Mouse (Mus musculus) bone marrow, adult 2 months (tissue): ENCODE data around the gene Acad10.

Experiments used
- CTCF ChIP-seq: fragments of 200-500 bp; IDR thresholded peaks from 2 replicates; pipeline ENCODE4 v1.5.1; 2011; ENCODE audit warnings: low read length, control low read depth; ENCODE audit not compliant: control insufficient read depth, insufficient read depth
- POLR2A ChIP-seq: fragments of 200-500 bp; IDR thresholded peaks from 2 replicates; pipeline ENCODE4 v1.6.1; 2011; ENCODE audit warnings: low read depth, mild to moderate bottlenecking, control low read depth, low read length, borderline replicate concordance; ENCODE audit not compliant: control insufficient read depth

DNA sequence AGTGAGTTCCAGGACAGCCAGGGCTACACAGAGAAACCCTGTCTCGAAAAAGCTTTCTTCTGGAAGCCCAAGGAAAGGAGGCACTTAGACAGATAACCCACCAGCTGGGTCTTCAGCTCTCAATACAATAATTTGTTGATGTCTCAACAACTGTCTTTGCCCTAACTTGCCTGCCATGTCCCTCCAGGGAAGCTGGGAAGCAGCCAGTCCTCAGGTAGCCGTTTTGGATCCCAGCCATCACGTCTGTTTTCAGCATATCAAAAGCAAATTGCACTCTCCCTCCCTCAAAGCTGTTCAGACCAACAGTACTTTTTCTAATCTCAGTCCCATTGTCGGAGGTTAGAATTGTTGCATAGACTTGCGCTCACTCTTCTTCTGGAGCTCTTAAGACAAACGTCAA is 3.8 kb upstream of the Acad10 start:
- TF ChIP-seq POLR2A (no peak), CTCF (no peak)
